Mouse (Mus musculus): ENCODE measurements around the gene Sco1. TPM values are rescaled to one million over a fixed set of nuclear protein-coding genes. Genes with fewer than 3 reads are reported as not detected.
A peak's percentile ranks its signal among the peaks of the same experiment; 100 is the strongest.
"Not testable (repeated sequence)": the region's sequence is repeated elsewhere in the genome, so short reads cannot be mapped to it uniquely, and the experiment has no call there.

The Sco1 gene
- polyA plus RNA-seq (2015; fragmentation: Nextera tagmentation; extraction: Ambion mirVana): 12.7 and 14.6 TPM in 2 replicates

DNA sequence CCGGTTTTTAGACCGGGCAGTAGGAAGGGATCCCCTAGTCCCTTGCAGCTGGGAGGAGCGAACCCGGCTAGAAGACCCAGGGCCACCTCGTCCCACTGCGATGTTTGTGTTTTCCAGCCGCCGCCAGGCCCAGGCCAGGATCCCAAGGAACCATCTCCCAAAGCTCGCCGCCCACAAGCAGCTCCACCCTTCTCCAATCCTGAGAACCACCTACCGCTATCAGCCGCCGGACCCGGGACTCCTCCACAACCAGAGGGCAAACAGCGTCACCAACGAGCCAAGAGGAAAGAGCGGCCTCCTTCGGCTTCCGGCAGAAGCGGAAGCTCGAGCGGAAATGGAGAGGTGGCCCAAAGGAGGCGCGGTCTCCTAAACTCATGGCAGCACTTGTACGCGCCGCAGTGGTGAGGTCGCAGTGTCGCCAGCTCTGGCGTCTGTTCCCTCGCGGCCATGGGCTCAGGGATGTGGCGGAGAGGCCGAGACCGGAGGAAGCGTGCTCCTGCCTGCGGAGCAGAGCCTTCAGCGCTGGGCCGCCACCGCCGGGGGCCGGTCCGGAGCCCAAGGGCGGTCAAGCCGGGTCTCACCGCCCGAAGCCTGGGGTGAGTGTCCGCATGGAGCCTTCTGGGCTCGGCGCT, at the start of gene Sco1, which contains the start of gene Adprm:
Sco1 (plus strand) TSS at position 350 of the 632 bp plus-strand sequence.
Adprm (minus strand) TSS at position 274 of the 632 bp plus-strand sequence.
- Histone ChIP-seq H3K4me1 (replicated peaks) (peaks cover 29% of the 10 kb centered on the region), H3K9ac (peak within 1 kb of the TSS; percentile 77), H3K4me3 (peak within 1 kb of the TSS; percentile 78), H3K4me2 (peak within 1 kb of the TSS; percentile 70), H3K9me3 (no peaks in the 10 kb centered on the region), H3K27me3 (no peaks in the 10 kb centered on the region), H3K36me3 (peaks cover 28% of the 10 kb centered on the region), H3K27ac (replicated peaks) (peak within 1 kb of the TSS; percentile 83)
- 0% methylated on average over 50 of the region's 50 CpGs for WGBS
- ATAC-seq (ENCODE audit: low FRiP score, low read depth): peak; percentile 95

DNA sequence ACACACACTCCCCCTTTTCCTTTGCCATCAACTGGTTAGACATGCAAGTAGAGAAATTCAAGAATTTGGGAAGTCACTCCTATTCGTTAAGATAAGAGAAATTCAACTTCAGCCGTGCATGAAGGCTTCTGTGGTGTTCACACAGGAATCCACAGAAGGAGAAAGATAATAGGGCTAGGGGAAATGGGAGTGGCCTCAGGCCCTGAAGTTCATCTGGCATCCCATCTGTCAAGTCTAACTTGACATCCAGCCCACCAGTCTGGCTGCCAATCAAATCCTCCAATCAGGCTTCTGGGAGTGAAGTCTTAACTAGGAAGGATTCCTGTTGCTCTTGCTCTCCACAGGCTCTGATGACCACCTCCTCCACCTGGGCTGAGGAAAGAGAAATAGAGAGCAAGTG, 49.6 kb upstream of the Sco1 start:
- Histone ChIP-seq H3K4me3 (no peak overlapping the region), H3K36me3 (no peaks in the 10 kb centered on the region), H3K4me2 (no peak overlapping the region), H3K27ac (replicated peaks) (no peak overlapping the region), H3K9ac (no peak overlapping the region), H3K9me3 (no peaks in the 10 kb centered on the region), H3K4me1 (replicated peaks) (peaks cover 28% of the 10 kb centered on the region), H3K27me3 (no peaks in the 10 kb centered on the region)
- ATAC-seq (ENCODE audit: low FRiP score, low read depth): no peak
- 57% methylated on average over 2 of the region's 2 CpGs for WGBS

DNA sequence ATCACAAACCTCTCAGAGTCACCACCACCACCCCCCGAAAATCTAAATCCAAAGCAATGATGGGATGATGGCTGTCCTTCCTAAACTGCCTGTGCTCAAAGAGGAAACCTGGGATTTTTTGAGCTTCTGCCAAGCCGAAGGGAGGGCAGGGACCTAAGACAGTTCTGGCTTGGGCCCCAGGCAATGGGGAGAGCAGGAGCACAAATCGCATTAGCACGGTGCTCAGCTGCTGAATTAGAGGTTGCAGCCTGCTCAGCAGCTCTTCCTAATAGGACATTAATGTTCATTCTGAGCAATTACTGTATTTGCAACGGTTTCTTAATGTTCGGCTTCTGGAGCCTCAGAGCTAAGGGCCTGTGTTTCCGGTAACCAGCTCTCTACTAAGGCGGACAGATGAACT, 44.5 kb upstream of the Sco1 start:
- no peaks in the 10 kb centered on the region for H3K36me3 ChIP-seq
- peak overlapping the region; percentile 42 for H3K27ac ChIP-seq (replicated peaks)
- WGBS: 45% methylated on average over 8 of the region's 8 CpGs
- no peak overlapping the region for H3K4me2 ChIP-seq
- H3K27me3 ChIP-seq: no peaks in the 10 kb centered on the region
- H3K9ac ChIP-seq: no peak overlapping the region
- peaks cover 18% of the 10 kb centered on the region for H3K4me1 ChIP-seq (replicated peaks)
- H3K4me3 ChIP-seq: no peak overlapping the region
- peak; percentile 39; the same call in 1 of the 2 replicates for ATAC-seq (ENCODE audit: low FRiP score, low read depth)
- H3K9me3 ChIP-seq: no peaks in the 10 kb centered on the region

DNA sequence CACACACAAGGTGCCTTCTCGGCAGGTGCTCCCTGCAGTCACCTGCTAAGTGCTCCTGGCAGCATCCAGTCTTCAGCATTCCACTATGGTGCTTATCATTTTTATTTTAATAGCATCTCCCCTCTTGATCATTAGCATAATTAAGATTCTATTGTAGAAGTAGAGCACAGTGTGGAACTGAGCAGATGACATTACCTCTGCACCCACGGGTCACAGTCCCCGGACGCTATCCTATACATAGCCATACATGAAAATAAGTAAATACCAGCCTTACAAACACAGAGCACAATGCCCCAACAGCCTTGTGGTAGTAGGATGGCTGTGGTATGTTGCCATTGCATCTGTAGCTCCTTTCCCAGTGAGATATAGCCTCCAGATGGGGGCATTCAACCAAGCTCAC, 43.9 kb upstream of the Sco1 start:
- peaks cover 18% of the 10 kb centered on the region for H3K4me1 ChIP-seq (replicated peaks)
- no peak overlapping the region for H3K4me3 ChIP-seq
- no peaks in the 10 kb centered on the region for H3K9me3 ChIP-seq
- no peak for ATAC-seq (ENCODE audit: low FRiP score, low read depth)
- no peak overlapping the region for H3K4me2 ChIP-seq
- H3K27me3 ChIP-seq: no peaks in the 10 kb centered on the region
- H3K27ac ChIP-seq (replicated peaks): peak overlapping the region; percentile 42; the same call in 1 of the 2 replicates
- 80% methylated on average over 4 of the region's 4 CpGs for WGBS
- H3K9ac ChIP-seq: no peak overlapping the region
- H3K36me3 ChIP-seq: no peaks in the 10 kb centered on the region

DNA sequence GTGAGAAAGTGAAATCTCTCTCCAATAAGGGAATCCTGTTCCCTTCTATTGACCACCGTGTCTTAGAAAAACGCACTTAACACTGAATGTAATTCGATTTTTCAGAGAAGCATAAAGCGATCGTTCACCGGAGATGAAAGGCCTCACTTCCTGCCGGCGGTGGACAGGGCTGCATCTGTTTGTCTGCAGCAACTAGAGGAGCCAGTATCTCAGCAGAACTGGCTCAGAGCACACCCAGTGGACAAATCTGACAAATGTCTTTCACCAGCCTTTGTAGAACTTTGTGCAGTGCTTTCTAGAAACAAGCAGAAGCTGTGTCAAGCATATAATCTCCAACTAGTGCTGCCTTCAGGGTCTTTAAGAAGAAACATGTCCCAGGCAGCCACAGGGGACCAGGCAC, 42.0 kb upstream of the Sco1 start:
- no peak overlapping the region for H3K4me3 ChIP-seq
- H3K36me3 ChIP-seq: no peaks in the 10 kb centered on the region
- no peak overlapping the region for H3K9ac ChIP-seq
- WGBS: 6% methylated on average over 8 of the region's 8 CpGs
- peak; percentile 54; the same call in 1 of the 2 replicates for ATAC-seq (ENCODE audit: low FRiP score, low read depth)
- 0 out of 2 replicates have a peak overlapping the region, but pooled peaks have one; percentile 0 for H3K4me2 ChIP-seq
- H3K4me1 ChIP-seq (replicated peaks): peaks cover 18% of the 10 kb centered on the region
- no peaks in the 10 kb centered on the region for H3K27me3 ChIP-seq
- H3K27ac ChIP-seq (replicated peaks): peak overlapping the region; percentile 40; the same call in 1 of the 2 replicates
- H3K9me3 ChIP-seq: no peaks in the 10 kb centered on the region

DNA sequence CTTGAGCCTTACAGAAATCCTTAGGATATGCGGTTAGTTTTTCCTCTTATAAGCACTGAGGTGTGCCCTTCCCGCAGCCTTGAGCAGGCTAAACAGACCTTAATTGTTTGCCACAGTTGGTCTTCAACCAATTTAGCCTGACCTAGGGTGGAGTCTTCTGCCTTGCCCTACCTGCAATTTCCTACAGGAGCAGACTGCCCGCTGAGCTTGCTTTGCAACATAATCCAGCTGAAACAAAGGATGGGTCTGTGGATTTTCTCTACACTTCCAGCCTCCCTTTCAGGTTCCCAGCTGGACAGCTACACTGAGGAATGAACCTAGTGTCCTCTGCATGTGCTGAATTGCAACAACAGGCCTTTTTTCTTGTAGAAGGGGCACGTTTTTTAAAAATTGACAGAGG, 40.8 kb upstream of the Sco1 start:
- H3K4me1 ChIP-seq (replicated peaks): peaks cover 18% of the 10 kb centered on the region
- no peak overlapping the region for H3K4me2 ChIP-seq
- H3K27me3 ChIP-seq: no peaks in the 10 kb centered on the region
- H3K27ac ChIP-seq (replicated peaks): no peak overlapping the region
- no peaks in the 10 kb centered on the region for H3K9me3 ChIP-seq
- H3K9ac ChIP-seq: no peak overlapping the region
- no peak for ATAC-seq (ENCODE audit: low FRiP score, low read depth)
- no peaks in the 10 kb centered on the region for H3K36me3 ChIP-seq
- 30% methylated on average over 4 of the region's 4 CpGs for WGBS
- no peak overlapping the region for H3K4me3 ChIP-seq

DNA sequence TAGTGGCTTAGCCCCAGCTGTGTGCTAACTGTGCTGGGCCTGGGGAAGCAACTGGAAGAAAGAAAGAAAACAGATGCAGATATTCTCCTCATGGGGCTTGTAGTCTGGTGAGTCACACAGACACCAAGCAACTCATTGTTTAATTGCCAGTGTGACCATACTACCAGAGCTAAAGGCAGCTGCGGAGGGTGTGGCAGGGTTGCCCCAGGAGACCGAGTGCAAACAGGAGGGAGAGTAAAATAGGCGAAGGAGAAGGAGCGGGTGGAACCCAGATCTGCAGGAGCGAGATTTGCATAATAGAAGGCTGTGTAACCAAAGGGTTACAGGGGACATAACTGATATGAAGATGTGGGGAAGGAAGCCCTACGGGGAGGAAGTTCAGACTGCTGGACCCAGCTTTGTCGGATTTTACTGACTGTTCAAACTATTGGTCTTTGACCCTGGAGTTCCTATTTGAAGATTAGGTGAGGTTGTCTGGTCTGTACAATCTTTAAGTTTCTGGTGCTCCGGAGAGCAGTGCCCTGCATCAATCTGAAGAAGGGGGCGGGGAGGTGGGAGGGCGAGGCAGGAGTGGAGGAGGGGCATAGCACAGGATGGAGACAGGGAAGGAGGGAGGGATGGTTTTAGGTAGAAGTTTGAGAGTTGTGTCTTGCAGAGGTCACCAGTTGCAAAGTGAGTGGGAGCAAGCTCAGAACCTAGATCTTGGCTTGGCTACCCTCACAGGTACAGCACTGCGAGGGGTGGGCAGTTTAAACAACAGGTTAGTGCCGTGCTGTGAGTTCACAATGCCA, 34.5 kb upstream of the Sco1 start:
- Histone ChIP-seq H3K27ac (replicated peaks) (no peak overlapping the region), H3K4me3 (no peak overlapping the region), H3K9me3 (no peaks in the 10 kb centered on the region), H3K27me3 (0 out of 2 replicates have a peak, but pooled peaks cover 2% of the 10 kb centered on the region), H3K4me1 (replicated peaks) (0 out of 2 replicates have a peak, but pooled peaks cover 7% of the 10 kb centered on the region), H3K36me3 (no peaks in the 10 kb centered on the region), H3K4me2 (no peak overlapping the region), H3K9ac (no peak overlapping the region)
- ATAC-seq (ENCODE audit: low FRiP score, low read depth): no peak
- WGBS: 7% methylated on average over 12 of the region's 12 CpGs

DNA sequence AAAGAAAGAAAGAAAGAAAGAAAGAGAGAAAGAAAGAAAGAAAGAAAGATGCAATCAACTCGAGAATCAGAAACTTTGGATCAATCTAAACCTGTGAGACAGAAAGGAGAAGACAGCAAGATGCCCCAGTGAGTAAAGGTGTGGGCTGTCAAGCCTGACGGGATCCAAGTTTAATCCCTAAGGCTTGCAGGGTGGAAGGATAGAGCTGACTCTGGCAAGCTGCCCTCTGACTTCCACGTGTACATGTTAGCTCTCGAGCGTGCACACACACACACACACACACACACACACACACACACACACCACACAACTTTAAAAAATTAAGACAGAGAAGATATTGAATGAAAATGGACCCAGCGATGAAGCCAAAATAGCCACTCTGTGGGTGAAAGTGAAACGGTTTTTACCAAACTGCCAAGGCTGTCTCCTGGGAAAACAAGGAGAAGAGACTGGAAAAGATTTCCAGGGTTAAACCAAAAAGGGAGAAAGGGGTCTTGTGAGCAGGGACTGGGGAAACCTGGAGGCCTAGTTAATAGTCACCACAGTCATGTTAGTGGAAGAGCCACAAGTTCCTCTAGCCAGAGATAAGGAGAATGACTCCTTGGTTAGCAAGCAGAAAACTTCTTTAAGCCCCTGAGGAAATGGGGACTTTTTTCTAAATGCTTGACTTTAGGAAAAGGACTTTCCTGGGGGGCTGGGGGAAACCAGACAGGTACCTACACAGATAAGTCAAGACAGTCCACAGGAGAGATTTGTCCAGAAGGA, 32.6 kb upstream of the Sco1 start:
- 67% methylated on average over 7 of the region's 7 CpGs for WGBS
- no peak for ATAC-seq (ENCODE audit: low FRiP score, low read depth)

DNA sequence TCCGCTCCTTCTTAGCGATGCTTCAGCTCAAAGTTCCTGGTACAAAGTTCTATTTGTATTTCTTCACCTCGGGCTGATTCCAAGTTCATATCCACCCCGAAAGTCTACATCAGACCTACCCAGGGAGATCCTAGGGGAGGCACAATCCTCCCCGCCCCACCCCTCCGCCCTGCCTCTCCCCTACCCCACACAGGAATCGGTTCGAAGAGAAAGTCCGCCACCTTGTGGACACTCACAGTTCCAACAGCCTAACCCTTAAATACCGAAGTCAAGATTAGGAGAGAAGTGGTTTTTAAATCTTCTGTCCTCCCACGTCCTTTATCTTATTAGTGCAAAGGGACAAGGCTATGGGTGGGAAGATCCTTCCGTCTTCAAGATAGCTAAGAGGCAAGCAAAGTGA, 31.5 kb upstream of the Sco1 start:
- Histone ChIP-seq H3K36me3 (no peaks in the 10 kb centered on the region), H3K4me3 (0 out of 2 replicates have a peak overlapping the region, but pooled peaks have one; percentile 8), H3K4me1 (replicated peaks) (peaks cover 17% of the 10 kb centered on the region; the same call in 1 of the 2 replicates), H3K27me3 (0 out of 2 replicates have a peak, but pooled peaks cover 2% of the 10 kb centered on the region), H3K4me2 (peak overlapping the region; percentile 47), H3K27ac (replicated peaks) (no peak overlapping the region), H3K9me3 (no peaks in the 10 kb centered on the region), H3K9ac (no peak overlapping the region)
- no peak for ATAC-seq (ENCODE audit: low FRiP score, low read depth)
- 5% methylated on average over 12 of the region's 12 CpGs for WGBS

More for the DNA sequence above, 32.6 kb upstream of the Sco1 start:
- Histone ChIP-seq H3K4me3 (no peak overlapping the region), H3K36me3 (no peaks in the 10 kb centered on the region), H3K27me3 (0 out of 2 replicates have a peak, but pooled peaks cover 2% of the 10 kb centered on the region), H3K4me2 (no peak overlapping the region), H3K4me1 (replicated peaks) (peaks cover 12% of the 10 kb centered on the region; the same call in 1 of the 2 replicates), H3K27ac (replicated peaks) (no peak overlapping the region), H3K9me3 (no peaks in the 10 kb centered on the region), H3K9ac (no peak overlapping the region)

DNA sequence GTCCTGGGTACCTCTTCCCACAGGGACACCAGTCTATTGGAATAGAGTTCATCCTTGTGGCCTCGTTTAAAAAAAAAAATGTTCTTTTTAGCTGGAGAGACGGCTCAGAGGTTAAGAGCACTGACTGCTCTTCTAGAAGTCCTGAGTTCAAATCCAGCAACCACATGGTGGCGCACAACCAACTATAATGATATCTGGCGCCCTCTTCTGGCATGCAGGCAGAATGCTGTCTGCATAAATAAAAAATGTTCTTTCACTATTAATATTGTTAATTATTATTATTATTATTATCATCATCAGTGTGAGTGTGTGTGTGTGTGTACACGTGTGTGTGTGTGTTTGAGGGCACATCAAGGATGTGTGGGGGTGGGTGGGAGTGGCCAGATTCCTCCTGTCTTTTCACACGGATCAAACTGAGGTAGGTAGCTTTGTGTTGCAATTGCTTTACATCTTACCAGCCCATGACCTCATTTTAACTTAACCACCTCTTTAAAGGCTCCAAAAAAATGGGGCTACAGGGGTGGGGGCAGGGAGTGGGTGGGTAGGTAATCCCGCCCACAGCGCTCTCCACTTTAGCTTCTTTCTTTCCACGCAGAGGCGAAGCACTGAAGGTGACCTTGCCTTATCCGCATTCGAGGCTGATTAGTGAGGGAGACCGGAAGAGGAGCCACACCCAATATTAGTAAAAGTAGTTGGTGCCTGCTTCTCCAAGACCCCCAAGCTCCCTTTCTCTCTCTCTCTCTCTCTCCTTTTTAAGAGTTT, 29.9 kb upstream of the Sco1 start:
- H3K27ac ChIP-seq (replicated peaks): no peak overlapping the region
- 0 out of 2 replicates have a peak, but pooled peaks cover 2% of the 10 kb centered on the region for H3K27me3 ChIP-seq
- no peak overlapping the region for H3K4me3 ChIP-seq
- H3K36me3 ChIP-seq: no peaks in the 10 kb centered on the region
- H3K9ac ChIP-seq: no peak overlapping the region
- no peak overlapping the region for H3K4me2 ChIP-seq
- 93% methylated on average over 13 of the region's 13 CpGs for WGBS
- no peaks in the 10 kb centered on the region for H3K9me3 ChIP-seq
- no peak for ATAC-seq (ENCODE audit: low FRiP score, low read depth)
- peaks cover 17% of the 10 kb centered on the region; the same call in 1 of the 2 replicates for H3K4me1 ChIP-seq (replicated peaks)

DNA sequence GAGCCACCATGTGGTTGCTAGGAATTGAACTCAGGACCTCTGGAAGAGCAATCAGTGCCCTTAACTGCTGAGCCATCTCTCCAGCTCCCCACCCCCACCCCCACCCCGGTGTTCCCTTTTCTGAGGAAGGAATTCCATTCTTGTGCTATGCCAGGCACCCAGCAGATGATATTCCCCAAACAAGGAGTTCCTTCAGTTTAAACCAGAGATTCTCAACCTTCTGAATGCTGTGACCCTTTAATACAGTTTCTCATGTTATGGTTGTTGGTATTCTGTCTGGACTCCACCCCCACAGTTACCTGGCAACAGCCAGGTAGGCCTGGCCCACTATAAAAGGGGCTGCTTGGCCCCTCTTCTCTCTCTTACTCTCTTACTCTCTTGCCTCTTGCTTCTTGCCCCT, 29.3 kb upstream of the Sco1 start:
- H3K9me3 ChIP-seq; H3K27me3 ChIP-seq; H3K4me2 ChIP-seq; H3K4me3 ChIP-seq; H3K27ac ChIP-seq (replicated peaks); ATAC-seq (ENCODE audit: low FRiP score, low read depth); H3K9ac ChIP-seq; H3K36me3 ChIP-seq: not testable (repeated sequence)
- H3K4me1 ChIP-seq (replicated peaks): peaks cover 17% of the 10 kb centered on the region; the same call in 1 of the 2 replicates
- 30% methylated on average over 1 of the region's 1 CpGs for WGBS

Measured in hindbrain, embryonic 15.5 days (tissue).